Mouse (Mus musculus) right cerebral cortex, postnatal 36 days (tissue): ENCODE data around the gene Utrn.

Experiments used
- DNase-seq, 2 experiments: peaks; one replicate each; pipeline ENCODE4 v3.0.0; 2022; ENCODE audit warnings: low spot score in 2 of 2, mixed read lengths in 1 of 2

The Utrn gene

DNA sequence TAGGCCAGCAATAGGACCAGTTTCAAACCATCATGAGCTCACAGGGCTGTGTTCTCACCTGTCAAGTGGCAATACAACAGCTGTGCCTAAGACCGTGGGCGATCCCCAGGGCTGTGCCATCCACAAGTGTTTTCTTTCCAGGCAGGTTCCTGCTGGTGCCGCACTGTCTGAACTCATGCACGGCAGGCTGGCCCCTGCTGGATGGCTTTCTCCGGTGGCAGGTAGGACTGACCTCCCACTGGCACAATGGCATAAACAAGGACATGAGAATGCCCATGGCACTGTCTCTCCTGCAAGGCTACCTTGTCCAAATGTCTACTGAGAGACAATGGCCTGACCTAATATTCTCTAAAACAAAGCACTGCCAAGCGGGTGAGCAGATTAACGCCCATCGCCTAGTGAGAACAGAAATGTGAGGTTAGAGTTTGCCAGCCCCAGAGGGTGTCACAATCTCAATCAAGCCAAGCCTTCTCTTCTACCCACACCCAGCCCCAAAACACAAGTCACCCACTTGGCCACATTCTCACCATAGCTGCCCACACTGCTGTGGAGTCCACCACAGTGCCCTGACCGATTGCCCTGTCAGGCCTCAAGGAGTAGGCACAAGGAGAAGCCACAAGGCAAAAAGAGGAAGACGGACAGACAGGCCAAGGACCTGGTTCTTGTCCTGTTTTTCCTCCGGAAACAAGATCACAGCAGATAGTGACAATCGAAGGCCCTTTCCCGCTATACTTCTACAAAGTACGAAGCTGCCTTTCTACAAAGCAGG is 32.9 kb downstream of the Utrn start:
- no peak for DNase-seq

DNA sequence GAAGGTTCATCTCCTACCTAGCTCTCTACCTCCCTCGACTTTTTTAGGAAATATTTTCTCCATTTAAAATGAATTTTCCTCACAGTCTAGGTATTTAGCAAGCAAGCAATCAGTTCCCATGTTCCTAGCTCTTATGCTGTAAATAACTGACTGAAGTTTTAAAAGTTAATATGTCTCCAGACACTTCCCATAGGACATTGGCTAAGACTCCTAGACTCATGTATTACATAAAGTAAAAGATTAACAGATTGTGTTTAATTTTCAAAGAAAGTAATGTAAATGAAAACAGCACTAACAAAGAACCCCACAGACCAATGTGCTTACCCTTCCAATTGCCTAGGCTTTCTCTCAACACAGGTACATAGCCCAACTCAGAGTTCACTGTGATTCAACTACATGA is 35.0 kb downstream of the Utrn start:
- no peak for DNase-seq

DNA sequence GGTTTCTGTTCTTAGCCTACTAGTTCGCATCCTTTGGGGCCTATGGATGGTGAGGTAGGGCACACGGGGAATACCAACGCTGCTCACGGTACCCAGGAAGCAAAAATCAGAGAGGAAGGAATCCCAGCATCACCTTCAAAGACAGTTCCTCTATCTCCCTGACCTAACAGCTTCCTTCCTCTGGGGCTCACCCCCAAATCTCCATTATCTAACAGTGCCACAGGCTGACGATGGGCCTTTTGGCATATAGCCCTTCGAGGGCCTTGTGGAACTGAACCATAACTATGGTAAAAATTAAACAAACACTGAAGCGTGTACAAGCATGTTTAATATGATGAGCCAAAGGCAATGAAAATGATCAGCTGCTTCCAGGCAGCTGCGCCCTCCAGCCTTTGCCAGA is 37.0 kb downstream of the Utrn start:
- no peak for DNase-seq

DNA sequence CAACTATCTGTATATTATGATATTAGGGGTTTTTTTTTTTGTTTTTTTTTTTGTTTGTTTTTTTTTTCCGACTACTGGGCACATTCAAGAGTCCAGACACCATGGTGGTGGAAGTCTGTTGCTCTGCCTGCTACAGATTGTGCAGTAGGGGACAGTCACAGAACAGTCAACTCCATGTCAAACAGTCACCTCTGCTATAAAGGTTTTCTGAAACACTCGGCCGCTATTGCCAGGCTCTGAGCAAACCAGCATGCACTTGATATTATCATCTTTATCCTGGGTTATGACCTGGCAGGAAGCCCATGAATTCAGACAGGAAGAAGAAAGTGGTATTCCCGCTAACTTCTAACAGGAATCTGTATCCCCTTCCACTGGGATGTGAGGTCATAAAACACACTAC is 41.4 kb downstream of the Utrn start:
- no peak for DNase-seq

DNA sequence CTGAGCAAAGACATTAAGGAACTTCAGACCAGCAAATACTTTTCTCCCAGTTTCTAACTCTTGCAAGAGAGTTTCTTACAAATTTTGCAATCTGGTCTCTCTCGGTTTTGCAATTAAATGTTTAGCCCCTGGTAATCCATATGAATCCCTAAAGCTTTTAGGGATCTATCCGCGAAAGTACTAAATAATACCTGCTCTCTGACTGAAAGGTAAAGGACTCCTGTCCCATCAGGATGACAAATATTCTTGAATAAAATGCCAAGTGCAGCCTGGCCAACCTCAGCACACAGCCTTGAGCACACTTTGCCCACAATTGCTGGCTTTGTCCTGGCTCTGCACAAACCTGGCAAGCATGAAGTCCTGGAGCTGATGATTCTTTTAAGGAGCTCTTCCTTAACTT is 41.9 kb downstream of the Utrn start:
- DNase-seq: no peak

DNA sequence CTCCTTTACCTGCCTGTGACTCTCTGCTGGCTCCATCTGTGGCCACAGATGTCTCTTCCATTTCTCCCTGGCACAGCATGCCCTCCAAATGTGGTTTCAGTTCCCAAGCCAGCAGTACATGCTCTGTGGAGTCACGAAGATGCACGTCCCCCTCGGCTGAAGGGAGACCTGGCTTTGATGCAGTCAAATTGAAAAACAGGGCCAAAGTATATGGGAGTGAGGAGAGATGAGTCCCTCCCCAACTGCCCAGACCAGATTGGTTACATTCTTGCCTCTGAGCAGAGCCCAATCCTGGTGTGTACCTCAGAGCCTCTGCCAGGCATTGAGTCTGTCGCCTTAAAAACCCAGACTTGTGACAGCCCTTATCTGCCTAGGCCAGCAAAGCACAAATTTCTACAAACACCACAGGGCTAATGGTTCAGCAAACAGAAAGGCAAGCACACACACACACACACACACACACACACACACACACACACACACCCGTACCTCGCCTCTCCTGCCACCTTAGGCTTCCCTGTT is 42.3 kb downstream of the Utrn start:
- no peak for DNase-seq

DNA sequence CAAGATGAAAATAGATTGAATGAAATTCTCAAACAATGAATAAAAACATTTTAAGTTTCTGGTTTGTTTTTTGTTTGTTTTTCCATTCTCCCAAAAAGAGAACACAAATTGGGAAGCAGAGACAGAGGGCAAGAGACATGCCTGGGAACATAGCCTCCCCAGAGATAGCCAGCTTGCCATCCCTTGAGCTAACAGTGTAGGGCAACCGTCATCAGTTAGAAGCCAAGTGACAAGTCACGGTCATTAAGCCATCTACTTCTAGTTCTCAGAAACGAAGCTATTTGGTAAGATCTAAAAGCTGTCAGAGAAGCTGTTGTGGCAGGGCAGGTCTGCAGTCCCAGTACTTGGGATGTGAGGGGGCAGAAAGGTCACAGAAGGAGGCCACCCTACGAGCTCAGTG is 44.8 kb downstream of the Utrn start:
- DNase-seq: no peak

DNA sequence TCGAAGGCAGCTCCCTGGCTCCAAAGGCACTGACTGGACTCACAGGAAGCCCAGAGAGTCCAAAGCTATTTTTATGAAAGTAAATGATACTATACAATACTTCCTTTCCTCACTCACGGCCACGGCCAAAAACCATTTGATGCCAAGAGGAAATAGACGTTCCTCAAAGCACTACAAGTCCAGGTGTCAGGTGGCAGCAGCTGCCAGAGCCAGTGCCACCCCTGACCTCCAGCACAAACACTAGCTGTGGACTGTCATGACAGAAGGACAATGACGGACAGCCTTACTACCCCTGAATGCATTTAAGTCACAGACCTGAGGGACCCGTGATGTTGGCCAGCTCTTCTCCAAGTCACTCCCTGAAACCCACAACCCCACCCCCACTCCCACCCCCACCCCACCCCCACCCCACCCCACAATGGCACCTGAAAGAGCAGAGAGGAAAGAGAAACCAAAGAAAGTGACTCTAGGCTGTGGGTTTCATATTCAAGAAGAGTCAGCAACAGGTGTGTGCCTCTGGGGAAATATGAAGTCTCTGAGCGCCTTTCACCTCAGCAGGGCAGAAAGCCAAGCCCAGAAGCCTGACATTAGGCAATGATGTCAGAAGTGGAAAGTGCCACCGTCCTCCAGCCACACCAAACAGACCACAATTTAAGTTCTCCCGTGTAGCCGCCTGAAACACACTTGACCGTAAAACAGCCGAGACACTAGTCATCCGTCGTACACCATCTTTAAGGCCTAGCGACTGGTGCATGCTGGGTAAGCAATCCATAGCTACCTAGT is 45.5 kb downstream of the Utrn start:
- DNase-seq: no peak

DNA sequence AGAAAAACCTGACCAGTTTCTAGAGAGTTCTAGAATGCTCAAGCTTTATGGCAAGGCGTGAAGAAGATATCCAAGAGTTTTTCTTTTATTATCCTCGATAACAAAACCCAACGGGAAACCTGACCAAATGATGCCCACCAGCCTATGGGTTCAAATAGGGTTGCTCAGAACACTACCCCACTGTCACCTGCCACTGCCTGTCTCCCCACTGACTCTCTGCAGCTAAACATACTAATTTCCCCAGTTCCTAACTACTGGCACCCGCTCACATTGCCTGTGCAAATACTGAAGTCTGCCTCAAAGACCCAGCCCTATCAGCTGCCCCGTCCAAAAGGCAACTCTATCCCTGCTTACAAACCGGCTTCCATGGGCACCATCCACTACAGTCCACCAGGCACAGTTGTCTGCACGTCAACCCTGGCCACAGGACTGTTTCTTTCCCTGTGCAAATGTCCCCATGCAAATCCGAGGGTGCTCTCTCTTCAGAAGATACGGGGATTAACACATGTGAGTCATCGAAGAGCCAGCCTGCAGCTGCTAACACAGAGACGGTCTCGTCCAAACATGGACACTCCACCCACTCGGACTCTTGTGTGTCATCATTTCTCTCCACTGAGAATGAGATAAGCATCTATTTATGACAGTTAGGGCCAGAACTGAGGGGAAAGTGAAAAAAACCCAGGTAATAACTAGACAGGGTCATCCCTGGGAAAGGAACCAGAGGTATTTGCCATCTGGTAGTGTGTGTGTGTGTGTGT is 48.0 kb downstream of the Utrn start:
- DNase-seq: peak; percentile 56 to 77

DNA sequence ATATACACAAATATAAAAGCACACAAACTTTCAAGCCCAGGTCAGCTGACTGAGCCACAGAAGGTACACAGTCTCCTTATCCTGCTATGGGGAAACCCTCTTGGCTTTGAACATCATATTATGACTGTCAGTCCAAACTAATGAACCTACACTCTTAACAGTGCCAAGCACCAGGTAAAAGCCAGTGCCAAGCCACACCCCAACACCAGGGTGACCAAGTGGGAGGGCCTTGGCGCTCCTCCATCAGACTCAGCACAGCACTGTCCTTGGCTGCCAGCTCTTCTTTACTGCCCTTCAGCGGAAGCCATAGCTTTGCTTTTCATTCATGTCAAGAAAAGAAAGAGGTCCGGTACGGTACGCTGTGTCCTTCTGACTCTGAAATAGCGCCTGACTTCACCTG is 51.8 kb downstream of the Utrn start:
- DNase-seq: no peak

DNA sequence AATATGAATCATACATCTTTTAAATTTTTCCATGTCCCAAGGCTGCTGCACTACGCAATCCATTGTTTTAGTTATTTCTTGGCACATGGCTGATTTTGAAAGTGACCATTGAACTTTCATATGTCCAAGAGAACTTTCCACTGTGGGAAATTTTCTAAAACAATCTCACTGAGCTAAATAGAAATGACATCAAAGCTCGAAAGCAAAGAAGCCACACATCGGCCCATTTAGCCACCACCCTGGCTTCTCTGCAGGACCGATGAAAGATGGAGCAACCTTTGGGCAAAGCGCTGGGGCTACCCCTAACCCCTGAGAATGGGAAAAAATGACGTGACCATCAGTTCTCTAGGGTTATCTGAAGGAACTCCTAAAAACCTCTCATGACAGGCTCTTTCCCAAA is 52.6 kb downstream of the Utrn start:
- no peak for DNase-seq

DNA sequence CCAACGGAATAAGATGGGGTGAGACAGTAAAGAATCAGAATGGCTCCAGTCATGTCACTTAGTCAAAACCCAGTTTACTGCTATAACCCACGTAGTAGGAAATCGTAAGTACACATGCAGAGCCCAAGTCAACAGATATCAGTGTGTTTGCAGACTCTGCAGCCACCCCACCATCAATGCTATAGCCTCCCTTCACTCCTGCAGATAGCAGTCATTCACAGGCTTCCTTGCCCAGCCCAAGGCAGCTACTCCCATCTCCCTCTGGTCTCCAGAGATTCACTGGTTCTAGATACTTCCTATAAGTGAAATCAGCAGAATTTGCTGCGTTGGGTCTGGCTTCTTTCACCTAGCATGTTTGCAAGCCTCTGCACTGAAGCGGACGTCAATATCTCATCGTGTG is 54.8 kb downstream of the Utrn start:
- no peak for DNase-seq

DNA sequence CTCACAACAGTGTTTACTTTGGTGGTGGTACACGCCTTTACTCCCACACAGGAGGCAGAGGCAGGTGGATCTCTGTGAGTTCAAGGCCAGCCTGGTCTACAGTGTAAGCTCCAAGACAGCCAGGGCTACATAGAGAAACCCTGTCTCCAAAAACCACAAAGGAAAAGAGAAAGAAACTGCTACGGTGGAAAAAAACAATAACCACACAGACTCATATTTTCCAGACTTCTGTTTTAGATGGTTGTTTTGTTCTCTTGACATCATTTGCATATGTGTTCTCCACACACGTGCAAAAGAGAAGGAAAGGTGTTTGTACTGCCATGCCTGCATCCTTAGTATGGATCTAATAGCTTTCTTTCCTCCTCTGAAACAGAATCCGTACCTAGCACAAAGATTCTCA is 55.3 kb downstream of the Utrn start:
- no peak for DNase-seq

DNA sequence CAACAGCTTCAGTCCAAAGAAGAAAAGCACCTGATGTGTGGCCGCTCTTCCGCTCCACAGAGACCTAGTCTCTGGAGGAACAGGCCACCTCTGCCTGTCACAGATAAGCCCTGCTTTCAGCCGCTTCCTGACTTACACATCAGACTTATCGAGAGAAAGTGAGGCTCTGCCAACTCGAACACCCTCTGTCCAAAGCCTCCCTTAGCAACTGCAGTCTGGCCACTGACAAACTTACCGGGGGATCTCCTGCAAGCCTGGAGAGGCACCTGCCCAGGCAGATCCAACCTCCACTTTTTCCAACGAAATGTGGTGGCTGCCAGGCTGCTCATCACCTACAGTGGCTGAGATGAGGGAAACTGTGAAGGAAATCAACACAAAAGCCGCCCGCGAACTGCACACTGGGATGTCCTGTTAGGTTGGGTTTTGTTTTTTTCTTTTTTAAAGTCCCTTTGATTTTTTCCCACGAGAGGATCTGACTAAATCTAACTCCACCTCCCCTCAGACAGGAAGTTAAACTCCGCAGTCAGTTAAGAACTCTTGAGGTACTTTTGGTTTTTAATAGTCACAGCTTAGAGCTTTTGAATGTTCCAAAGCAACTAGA is 55.9 kb downstream of the Utrn start:
- no peak for DNase-seq

DNA sequence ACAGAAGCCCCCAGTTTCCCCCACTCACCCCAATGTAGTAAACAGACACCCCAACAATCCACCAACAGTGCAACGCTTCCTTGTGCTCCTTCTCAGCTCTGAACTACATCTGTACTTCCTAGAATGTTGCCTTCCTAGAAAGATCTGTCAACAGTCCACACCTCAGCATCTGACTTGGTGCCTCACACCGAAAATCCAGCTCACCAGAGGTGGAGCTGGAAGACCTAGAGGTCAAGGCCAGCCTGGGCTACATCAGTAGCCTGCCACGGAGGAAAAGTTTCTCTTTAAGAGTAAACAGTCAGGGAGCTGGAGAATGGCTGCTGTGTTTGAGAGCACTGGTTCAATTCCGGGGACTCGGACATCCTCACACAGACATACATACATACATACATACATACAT is 56.5 kb downstream of the Utrn start:
- DNase-seq: no peak

DNA sequence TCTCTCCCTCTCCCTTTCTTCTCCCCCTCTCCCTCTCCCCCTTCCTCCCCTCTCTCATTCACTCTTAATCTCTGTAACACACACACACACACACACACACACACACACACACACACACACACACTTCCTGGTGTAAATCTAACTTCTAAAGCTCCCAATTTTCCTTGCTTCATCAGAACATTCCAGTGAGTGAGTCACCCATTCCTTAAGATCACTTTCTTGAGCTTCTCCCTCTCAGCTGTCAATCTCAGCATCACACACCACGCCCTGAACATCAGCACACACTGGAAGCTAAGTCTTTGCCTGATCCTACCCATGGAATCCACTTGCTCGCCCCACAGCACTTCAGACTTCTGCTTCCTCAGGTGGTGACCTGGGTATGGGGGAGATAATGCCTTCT is 58.3 kb downstream of the Utrn start:
- no peak for DNase-seq

DNA sequence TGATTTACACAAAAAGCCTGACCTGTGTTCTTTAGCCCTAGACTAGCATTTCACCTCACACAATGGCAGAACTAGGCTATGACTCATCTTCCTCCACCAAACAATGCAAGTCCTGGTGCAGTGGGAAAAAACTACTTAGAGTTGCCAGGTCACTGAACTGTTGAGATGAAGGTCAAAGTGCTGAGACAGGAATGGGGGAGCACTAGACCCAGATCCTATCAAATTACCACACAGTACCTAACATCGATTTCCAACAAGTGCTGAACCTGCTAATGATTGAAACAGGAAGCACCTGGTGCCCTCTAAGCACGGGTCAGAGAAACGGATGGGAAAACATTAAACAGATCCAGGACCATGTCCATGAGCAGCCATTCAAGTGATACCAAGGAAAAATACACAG is 59.5 kb downstream of the Utrn start:
- no peak for DNase-seq

DNA sequence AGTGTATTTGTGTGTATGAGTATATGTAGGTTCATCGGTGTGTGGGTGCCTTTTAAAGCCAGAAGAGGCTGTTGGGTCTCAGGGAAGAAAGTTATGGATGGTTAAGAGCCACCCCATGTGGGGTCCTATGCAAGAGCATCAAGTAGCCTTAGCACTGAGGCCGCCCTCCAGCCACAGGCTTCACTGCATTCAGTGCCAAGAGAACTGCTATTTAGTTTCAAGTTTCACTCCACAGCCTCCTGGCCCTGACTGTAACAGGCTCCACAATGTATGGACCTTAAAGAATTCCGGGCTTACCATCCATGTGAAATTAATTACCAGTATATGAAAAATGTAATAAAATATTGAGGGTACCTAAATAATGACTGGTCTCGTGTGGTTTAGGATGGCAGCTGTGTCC is 60.7 kb downstream of the Utrn start:
- DNase-seq: no peak

DNA sequence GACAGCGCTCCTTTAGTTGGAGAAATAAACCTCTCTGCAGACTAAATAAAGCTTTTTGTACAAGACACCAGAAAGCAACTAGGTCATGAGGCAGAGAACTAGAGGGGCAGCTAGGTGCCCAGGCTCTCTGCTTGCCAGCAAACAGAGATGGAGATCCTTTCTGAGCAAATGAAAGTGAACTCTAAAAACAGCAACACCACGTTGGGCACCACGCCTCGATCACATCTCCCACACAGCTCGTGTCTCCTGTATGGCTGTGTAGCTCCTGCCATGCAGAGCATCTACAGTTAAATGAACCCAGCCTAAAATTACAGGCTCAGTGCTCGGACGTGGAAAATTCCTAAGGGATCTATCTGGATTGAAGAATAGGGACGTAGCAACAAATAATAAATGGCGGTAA is 61.5 kb downstream of the Utrn start:
- peak; percentile 34 to 58 for DNase-seq

DNA sequence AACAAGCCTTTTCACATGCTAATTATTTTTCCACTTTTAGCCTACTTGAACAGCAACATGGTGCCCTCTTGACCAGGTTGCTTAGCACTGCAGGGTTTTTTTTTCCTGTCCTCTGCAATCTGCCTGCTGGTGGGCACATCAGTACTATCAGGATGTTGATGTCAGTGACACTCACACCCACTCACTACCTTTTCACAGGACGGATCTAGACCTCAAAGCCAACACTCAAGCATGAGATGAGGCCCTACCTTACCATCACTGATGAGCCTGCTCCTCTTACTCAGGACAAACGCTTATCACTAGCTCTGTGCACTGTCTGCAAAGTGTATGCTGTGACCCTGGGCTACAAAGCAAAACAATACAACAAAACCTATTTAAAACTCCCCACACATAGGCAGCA is 63.3 kb downstream of the Utrn start:
- DNase-seq: no peak

DNA sequence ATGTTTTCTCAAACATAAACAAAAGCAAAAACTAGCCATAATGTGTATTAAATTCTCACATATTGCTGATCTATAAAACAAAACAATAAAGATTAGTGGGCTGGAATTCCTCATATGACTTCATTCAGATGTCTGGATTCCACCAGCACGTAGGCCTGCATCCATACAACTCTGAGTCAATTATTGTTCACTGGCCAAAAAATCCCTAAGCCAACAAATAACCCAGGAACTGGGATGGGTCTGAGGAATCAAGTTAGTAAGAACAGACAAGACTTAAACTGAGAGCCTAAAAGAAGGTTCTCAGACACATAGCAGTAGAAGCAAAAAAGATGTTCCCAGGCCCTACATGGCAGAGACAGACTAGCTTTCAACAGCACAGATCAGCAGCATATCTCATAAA is 65.2 kb downstream of the Utrn start:
- no peak for DNase-seq

DNA sequence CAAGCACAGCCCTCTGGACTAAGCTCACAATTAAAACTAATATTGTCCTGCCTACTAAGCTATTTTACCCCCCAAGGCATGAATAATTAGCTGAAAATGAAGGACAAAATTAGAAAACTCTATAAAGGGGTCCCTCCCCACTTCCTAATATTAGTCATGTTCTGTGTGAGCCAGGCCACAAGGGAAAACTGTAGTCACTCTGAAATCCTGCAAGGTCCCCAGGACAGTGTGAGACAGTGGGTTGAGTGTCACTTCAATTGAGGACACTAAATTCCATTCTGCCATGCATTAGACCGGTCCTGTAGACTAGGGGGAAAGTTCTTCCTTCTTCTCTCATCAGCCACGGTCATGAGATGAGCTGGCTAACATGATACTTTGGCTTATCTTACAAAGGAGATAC is 69.7 kb downstream of the Utrn start:
- no peak for DNase-seq
